Mouse (Mus musculus): ENCODE results near the gene AI854703.

DNA sequence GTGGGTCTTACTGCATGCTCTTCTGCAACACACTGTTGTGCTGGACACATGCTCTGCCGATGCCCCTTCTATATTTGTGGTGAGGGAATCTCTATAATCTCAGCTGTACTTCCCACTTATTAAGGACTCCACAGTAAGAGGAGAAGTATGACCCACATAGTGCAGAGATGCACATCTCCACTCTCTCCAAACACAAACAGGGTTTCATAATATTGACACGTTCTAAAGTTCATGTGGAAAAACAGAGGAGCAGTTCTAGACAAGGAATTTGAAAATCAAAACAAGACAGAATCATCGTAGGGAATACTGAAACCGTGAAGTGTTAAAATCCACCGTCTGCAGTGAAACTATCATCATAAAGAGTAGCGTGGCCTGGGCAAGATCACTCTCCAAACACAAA, 34.7 kb upstream of the AI854703 start:
- TF ChIP-seq CTCF (IDR thresholded peaks at IDR 0.05; ENCODE audit: low read depth, low read length) = no peak
- TF ChIP-seq GATA1 (IDR thresholded peaks at IDR 0.05; ENCODE audit: borderline replicate concordance, low read length) = no peak
- no peak for TF ChIP-seq TAL1 (conservative IDR thresholded peaks at IDR 0.05; ENCODE audit: low read depth, low read length)
- TF ChIP-seq POLR2AphosphoS5 (IDR thresholded peaks at IDR 0.05; ENCODE audit: insufficient replicate concordance, low read depth, low read length) = no peak
- TF ChIP-seq GATA2 (IDR thresholded peaks at IDR 0.05; ENCODE audit: borderline replicate concordance, low read depth, low read length) = no peak
